Mouse (Mus musculus) WW6 (cell line): ENCODE data around the gene Tpgs1.

Experiments used
- DNase-seq: peaks from one replicate; pipeline ENCODE4 v3.0.0-alpha.2; 2013; ENCODE audit warnings: low read depth, low spot score

Tpgs1 gene

DNA sequence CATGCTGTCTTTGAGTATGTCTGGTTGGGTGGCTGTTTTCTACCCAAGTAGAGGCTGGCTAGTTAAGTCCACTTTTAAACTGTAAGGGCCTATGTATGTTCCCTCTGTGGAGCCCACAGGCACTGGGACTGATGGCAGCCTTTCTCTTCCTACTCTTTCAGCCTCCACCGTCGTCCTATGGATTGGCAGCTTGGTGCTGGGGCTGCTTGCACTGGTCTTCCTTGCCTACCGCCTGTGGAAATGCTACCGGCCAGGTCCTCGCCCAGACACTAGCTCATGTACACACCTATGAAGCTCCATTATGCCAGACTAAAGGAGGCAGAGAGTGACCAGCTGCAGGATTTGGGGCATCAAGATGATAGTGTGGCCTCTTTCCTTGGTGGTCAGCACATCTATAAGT, 1.1 kb upstream of the Tpgs1 start:
- no peak for DNase-seq

DNA sequence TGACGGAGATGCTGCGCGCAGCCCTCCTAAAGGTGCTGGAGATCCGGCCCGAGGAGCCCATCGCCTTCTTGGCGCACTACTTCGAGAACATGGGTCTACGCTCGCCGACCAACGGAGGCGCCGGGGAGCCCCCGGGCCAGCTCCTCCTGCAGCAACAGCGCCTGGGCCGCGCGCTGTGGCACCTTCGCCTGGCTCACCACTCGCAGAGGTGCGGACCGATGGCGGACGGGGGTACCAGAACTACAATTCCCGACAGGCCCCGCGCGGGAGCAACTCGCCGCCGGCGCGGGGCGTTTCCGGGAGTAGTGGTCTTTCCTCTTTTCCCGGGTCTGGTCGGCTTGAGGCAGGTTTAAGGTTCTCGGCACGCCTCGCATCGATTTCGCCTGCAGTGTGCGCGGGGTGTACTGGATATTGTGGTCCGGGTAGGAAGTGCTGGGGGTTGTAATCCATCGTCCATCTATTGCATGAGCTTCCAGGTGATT, 448 bp downstream of the Tpgs1 start:
- DNase-seq = no peak

GRCm38 (mm10) chr10:79670071-79670888, 1.1 kb downstream of the Tpgs1 start:
- DNase-seq = no peak

GRCm38 (mm10) chr10:79671396-79672087, 2.4 kb downstream of the Tpgs1 start:
- DNase-seq = no peak

GRCm38 (mm10) chr10:79672088-79672455, 2.9 kb downstream of the Tpgs1 start:
- no peak for DNase-seq

DNA sequence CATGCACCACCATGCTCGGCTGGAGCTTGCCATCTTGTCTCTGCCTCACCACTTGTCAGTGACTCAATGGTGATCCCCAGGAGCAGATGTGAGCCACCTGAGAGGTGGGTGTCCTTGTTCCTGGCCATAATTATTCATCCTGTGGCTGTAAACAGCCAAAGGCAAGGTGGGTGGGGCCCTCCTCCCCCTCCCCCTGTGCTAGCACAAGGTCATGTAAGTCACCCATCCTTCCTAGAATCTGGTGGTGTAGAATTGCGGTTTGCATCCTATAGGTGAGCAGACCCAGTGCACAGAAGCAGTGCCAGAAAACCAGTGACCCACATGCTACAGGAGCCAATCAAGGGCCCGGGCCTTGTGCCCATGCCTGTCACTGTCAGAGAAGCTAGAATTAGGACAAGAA, 3.9 kb downstream of the Tpgs1 start:
- DNase-seq = no peak

- DNase-seq = no peak
These were observed 6.3 kb downstream of the Tpgs1 start for GRCm38 (mm10) chr10:79675346-79676035.

GRCm38 (mm10) chr10:79680606-79681495, 11.7 kb downstream of the Tpgs1 start:
- no peak for DNase-seq

GRCm38 (mm10) chr10:79681591-79682245, 12.5 kb downstream of the Tpgs1 start, which contains the start of gene Cdc34:
Gene Cdc34, plus strand, starts transcription at chr10:79682195.
- DNase-seq = peak; percentile 97

GRCm38 (mm10) chr10:79682551-79682915, 13.4 kb downstream of the Tpgs1 start:
- no peak for DNase-seq

DNA sequence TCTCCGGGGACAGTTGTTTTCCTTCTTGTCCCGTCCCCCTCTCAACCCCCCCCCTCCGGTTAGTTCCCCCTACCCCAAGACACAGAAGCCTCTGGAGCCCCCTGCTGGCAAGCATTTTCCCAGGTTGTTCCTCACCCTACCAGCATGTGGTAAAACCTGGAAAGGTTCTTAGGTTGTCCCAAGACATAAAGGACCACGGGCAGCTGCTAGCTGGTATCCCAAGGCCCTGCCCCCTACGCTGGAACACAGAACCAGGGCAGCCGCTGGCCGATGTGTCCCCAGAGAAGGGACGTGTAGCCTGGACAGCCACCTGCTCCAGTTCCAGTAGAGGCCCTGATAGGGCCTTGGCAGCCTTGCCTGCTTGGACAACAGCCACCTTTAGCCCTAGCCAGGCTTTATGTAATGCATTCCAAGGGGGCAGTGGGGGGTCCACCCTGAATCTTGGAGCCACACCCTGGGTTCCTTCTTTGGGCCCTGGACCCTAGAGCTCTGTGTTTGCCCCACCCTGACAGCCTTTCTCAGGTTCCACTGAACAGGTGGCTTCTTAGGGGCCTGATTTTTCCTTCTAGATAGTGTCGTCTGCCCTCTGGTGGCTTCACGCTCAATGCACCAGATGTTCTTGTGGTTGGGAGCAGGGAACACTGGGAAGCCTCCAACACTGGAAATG, 13.9 kb downstream of the Tpgs1 start:
- DNase-seq = no peak

- DNase-seq = no peak
These were observed 14.8 kb downstream of the Tpgs1 start for GRCm38 (mm10) chr10:79683726-79684640.

DNA sequence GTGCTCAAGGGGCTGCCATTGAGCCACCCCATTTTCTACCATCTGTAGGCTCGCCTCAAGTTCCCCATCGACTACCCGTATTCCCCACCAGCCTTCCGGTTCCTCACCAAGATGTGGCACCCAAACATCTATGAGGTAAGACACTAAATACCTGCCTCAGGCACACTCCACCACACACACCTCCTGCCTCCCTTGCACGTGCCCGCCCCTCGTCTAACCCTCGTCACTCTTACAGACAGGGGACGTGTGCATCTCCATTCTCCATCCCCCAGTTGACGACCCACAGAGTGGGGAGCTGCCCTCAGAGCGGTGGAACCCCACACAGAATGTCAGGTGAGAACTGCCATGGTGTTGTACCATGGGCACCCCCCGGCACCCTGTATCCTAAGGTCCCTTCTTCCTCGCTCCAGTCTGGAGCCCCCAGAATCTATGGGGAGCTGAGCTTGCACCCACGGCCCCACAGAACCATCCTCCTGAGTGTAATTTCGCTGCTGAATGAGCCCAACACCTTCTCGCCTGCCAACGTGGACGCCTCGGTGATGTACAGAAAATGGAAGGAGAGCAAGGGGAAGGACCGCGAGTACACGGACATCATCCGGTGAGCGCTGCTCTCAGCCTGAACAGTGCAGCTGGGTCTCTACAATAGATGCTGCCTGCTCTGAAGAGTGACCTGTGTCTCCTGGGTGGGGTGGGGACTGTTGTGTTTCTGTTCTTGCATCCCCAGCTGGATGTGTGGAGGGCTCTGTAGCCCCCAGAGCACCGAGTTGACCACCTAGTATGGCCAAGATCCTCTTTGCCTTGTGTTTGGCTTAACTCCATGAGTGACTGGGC, 15.8 kb downstream of the Tpgs1 start:
- no peak for DNase-seq

GRCm38 (mm10) chr10:79686219-79686618, 17.1 kb downstream of the Tpgs1 start:
- DNase-seq = no peak

- DNase-seq = no peak
These were observed 17.5 kb downstream of the Tpgs1 start for GRCm38 (mm10) chr10:79686691-79687090.

- no peak for DNase-seq
These were observed 18.3 kb downstream of the Tpgs1 start for GRCm38 (mm10) chr10:79687513-79687912.

- DNase-seq = no peak
These were observed 19.6 kb downstream of the Tpgs1 start, which contains the start of gene Gzmm for GRCm38 (mm10) chr10:79688720-79689119. Gene Gzmm, plus strand, starts transcription at chr10:79689020.

GRCm38 (mm10) chr10:79689178-79689577, 20.0 kb downstream of the Tpgs1 start:
- no peak for DNase-seq
